Mouse (Mus musculus) embryonic fibroblast, embryonic 13.5 days (primary cell): Measurements from ENCODE around the gene Tgif2.

Experiments used
- CTCF ChIP-seq: IDR thresholded peaks from 2 replicates; pipeline ENCODE4 v1.5.1; 2011; ENCODE audit warnings: mild to moderate bottlenecking, control low read depth, low read length, moderate library complexity, borderline replicate concordance; ENCODE audit not compliant: insufficient read depth
- POLR2A ChIP-seq: IDR thresholded peaks from 2 replicates; pipeline ENCODE4 v1.6.1; 2011; ENCODE audit warnings: low read depth, mild to moderate bottlenecking, control low read depth, low read length, moderate library complexity

GRCm38 (mm10) chr2:156901883-156902282, 62.1 kb downstream of the Tgif2 start:
- no peak for TF ChIP-seq CTCF
- TF ChIP-seq POLR2A, result no peak
